Mouse (Mus musculus): ENCODE results near the gene Efcab11. TPM values are rescaled to one million over a fixed set of nuclear protein-coding genes. Genes with fewer than 3 reads are reported as not detected.

The Efcab11 gene
- total RNA-seq, 2 experiments from 2014 or later: 1.2 to 1.9 TPM

Other genes starting within 250 kb of the Efcab11 start
- 10 to 100 TPM; 42.9 to 45.8 TPM for gene Tdp1, start 78 bp upstream of the Efcab11 start, total RNA-seq (2021)
- gene Kcnk13, start 80.1 kb upstream of the Efcab11 start, total RNA-seq (2021): 1 to 10 TPM; 1.5 to 2.0 TPM
- gene Psmc1, start 225.7 kb upstream of the Efcab11 start, total RNA-seq (2021): 100 to 1,000 TPM; 184 to 191 TPM